Mouse (Mus musculus) hindbrain, embryonic 15.5 days (tissue): ENCODE results near the gene Herpud1. TPM values are rescaled to one million over a fixed set of nuclear protein-coding genes. Genes with fewer than 3 reads are reported as not detected.

Experiments used
- ATAC-seq: fragments of 200-750 bp; cut with Nextera tagmentation; 2 replicates; pipeline ENCODE4 v1.8.0; 2017; ENCODE audit warnings: low read depth, moderate number of reproducible peaks, moderate TSS enrichment; ENCODE audit not compliant: low FRiP score
- H3K27ac ChIP-seq: fragments of 300-500 bp; sonication (generic); replicated peaks from 2 replicates; pipeline ENCODE4 v1.5.1; 2015; ENCODE audit warnings: mild to moderate bottlenecking, inconsistent platforms
- H3K27me3 ChIP-seq: fragments of 300-500 bp; sonication (generic); 2 replicates; pipeline ENCODE4 v1.6.1; 2015; ENCODE audit warnings: control low read depth, inconsistent platforms
- H3K36me3 ChIP-seq: fragments of 300-500 bp; sonication (generic); 2 replicates; pipeline ENCODE4 v1.6.1; 2015; ENCODE audit warnings: control low read depth, inconsistent platforms
- H3K4me1 ChIP-seq: fragments of 300-500 bp; sonication (generic); replicated peaks from 2 replicates; pipeline ENCODE4 v1.6.1; 2015; ENCODE audit warnings: control low read depth, inconsistent platforms
- H3K4me2 ChIP-seq: fragments of 300-500 bp; sonication (generic); 2 replicates; pipeline ENCODE4 v1.6.1; 2015; ENCODE audit warnings: moderate library complexity, mild to moderate bottlenecking, inconsistent platforms
- H3K4me3 ChIP-seq: fragments of 300-500 bp; sonication (generic); 2 replicates; pipeline ENCODE4 v1.5.1; 2015; ENCODE audit warnings: mild to moderate bottlenecking, inconsistent platforms
- H3K9ac ChIP-seq: fragments of 300-500 bp; sonication (generic); 2 replicates; pipeline ENCODE4 v1.6.1; 2015; ENCODE audit warnings: inconsistent platforms
- H3K9me3 ChIP-seq: fragments of 300-500 bp; sonication (generic); 2 replicates; pipeline ENCODE4 v1.6.1; 2016; ENCODE audit warnings: control low read depth, inconsistent platforms
- WGBS: fragments of 180-500 bp; shearing (Covaris S2); methylation state at CpG from one replicate; pipeline ENCODE4 v1.1.7; 2015; 5-methylcytosine and 5-hydroxymethylcytosine counted together
- polyA plus RNA-seq: library from polyadenylated mRNA; unstranded; fragments of >200 nt; fragmentation: Nextera tagmentation; extraction: Ambion mirVana; gene quantifications from 2 replicates; pipeline ENCODE4 v1.2.1, GENCODE M21; 2015

Herpud1 gene
- polyA plus RNA-seq: 72.2 and 73.2 TPM in 2 replicates

GRCm38 (mm10) chr8:94386214-94387026 lies at the start of gene Herpud1:
Gene Herpud1 (plus strand): TSS chr8:94386438.
- under 1% methylated on average over 64 of the region's 65 CpGs for WGBS

GRCm38 (mm10) chr8:94337559-94337958 lies 48.7 kb upstream of the Herpud1 start:
- 89% methylated on average over 8 of the region's 8 CpGs for WGBS
- Histone ChIP-seq H3K27me3 (no peaks in the 10 kb centered on the region), H3K4me3 (no peak overlapping the region), H3K9ac (no peak overlapping the region), H3K9me3 (no peaks in the 10 kb centered on the region), H3K4me2 (no peak overlapping the region), H3K27ac (no peak overlapping the region), H3K36me3 (no peaks in the 10 kb centered on the region), H3K4me1 (no peaks in the 10 kb centered on the region)
- ATAC-seq: no peak

More at GRCm38 (mm10) chr8:94386214-94387026, at the start of gene Herpud1:
- Histone ChIP-seq H3K9me3 (no peaks in the 10 kb centered on the region), H3K27ac (peak within 1 kb of the TSS; percentile 94), H3K4me2 (peak within 1 kb of the TSS; percentile 80), H3K36me3 (peaks cover 22% of the 10 kb centered on the region), H3K27me3 (no peaks in the 10 kb centered on the region), H3K4me1 (peaks cover 22% of the 10 kb centered on the region), H3K4me3 (peak within 1 kb of the TSS; percentile 74), H3K9ac (peak within 1 kb of the TSS; percentile 81)
- peak; percentile 100 for ATAC-seq

GRCm38 (mm10) chr8:94340796-94341195 lies 45.4 kb upstream of the Herpud1 start:
- Histone ChIP-seq H3K9ac (no peak overlapping the region), H3K36me3 (no peaks in the 10 kb centered on the region), H3K9me3 (no peaks in the 10 kb centered on the region), H3K4me3 (no peak overlapping the region), H3K4me1 (no peaks in the 10 kb centered on the region), H3K4me2 (no peak overlapping the region), H3K27ac (no peak overlapping the region), H3K27me3 (no peaks in the 10 kb centered on the region)
- 83% methylated on average over 7 of the region's 7 CpGs for WGBS
- no peak for ATAC-seq

GRCm38 (mm10) chr8:94342691-94343090 lies 43.5 kb upstream of the Herpud1 start:
- Histone ChIP-seq H3K27ac (no peak overlapping the region), H3K9me3 (no peaks in the 10 kb centered on the region), H3K36me3 (no peaks in the 10 kb centered on the region), H3K9ac (no peak overlapping the region), H3K4me2 (no peak overlapping the region), H3K4me3 (no peak overlapping the region), H3K4me1 (no peaks in the 10 kb centered on the region), H3K27me3 (no peaks in the 10 kb centered on the region)
- 89% methylated on average over 10 of the region's 10 CpGs for WGBS
- ATAC-seq: no peak

- H3K27ac ChIP-seq: no peak overlapping the region
- H3K4me3 ChIP-seq: no peak overlapping the region
- H3K9me3 ChIP-seq: no peaks in the 10 kb centered on the region
- no peak overlapping the region for H3K4me2 ChIP-seq
- no peak overlapping the region for H3K9ac ChIP-seq
- H3K36me3 ChIP-seq: no peaks in the 10 kb centered on the region
- no peaks in the 10 kb centered on the region for H3K27me3 ChIP-seq
- WGBS: 7% methylated on average over 6 of the region's 6 CpGs
- H3K4me1 ChIP-seq: no peaks in the 10 kb centered on the region
- ATAC-seq: no peak
These were observed 42.9 kb upstream of the Herpud1 start for GRCm38 (mm10) chr8:94343290-94343689.

GRCm38 (mm10) chr8:94343778-94344320 lies 42.4 kb upstream of the Herpud1 start:
- Histone ChIP-seq H3K27ac (no peak overlapping the region), H3K36me3 (no peaks in the 10 kb centered on the region), H3K9ac (no peak overlapping the region), H3K4me2 (no peak overlapping the region), H3K27me3 (no peaks in the 10 kb centered on the region), H3K9me3 (no peaks in the 10 kb centered on the region), H3K4me1 (no peaks in the 10 kb centered on the region), H3K4me3 (no peak overlapping the region)
- 82% methylated on average over 11 of the region's 11 CpGs for WGBS
- no peak for ATAC-seq

- Histone ChIP-seq H3K27ac (no peak overlapping the region), H3K36me3 (no peaks in the 10 kb centered on the region), H3K4me1 (no peaks in the 10 kb centered on the region), H3K9ac (no peak overlapping the region), H3K27me3 (no peaks in the 10 kb centered on the region), H3K4me3 (no peak overlapping the region), H3K9me3 (no peaks in the 10 kb centered on the region), H3K4me2 (no peak overlapping the region)
- 91% methylated on average over 4 of the region's 4 CpGs for WGBS
- ATAC-seq: no peak
These were observed 40.6 kb upstream of the Herpud1 start for GRCm38 (mm10) chr8:94345657-94346056.

- Histone ChIP-seq H3K27me3 (no peaks in the 10 kb centered on the region), H3K9me3 (no peaks in the 10 kb centered on the region), H3K9ac (no peak overlapping the region), H3K27ac (no peak overlapping the region), H3K4me3 (no peak overlapping the region), H3K36me3 (no peaks in the 10 kb centered on the region), H3K4me2 (no peak overlapping the region), H3K4me1 (no peaks in the 10 kb centered on the region)
- ATAC-seq: no peak
- WGBS: 94% methylated on average over 13 of the region's 13 CpGs
These were observed 40.0 kb upstream of the Herpud1 start for GRCm38 (mm10) chr8:94346264-94346663.

GRCm38 (mm10) chr8:94348425-94348824 lies 37.8 kb upstream of the Herpud1 start:
- no peaks in the 10 kb centered on the region for H3K36me3 ChIP-seq
- no peak overlapping the region for H3K27ac ChIP-seq
- 62% methylated on average over 9 of the region's 9 CpGs for WGBS
- H3K27me3 ChIP-seq: no peaks in the 10 kb centered on the region
- H3K9me3 ChIP-seq: no peaks in the 10 kb centered on the region
- H3K9ac ChIP-seq: no peak overlapping the region
- no peak overlapping the region for H3K4me3 ChIP-seq
- no peaks in the 10 kb centered on the region for H3K4me1 ChIP-seq
- ATAC-seq: no peak
- no peak overlapping the region for H3K4me2 ChIP-seq

- H3K9me3 ChIP-seq: no peaks in the 10 kb centered on the region
- no peaks in the 10 kb centered on the region for H3K36me3 ChIP-seq
- no peaks in the 10 kb centered on the region for H3K27me3 ChIP-seq
- no peak overlapping the region for H3K4me3 ChIP-seq
- H3K4me1 ChIP-seq: no peaks in the 10 kb centered on the region
- ATAC-seq: no peak
- 93% methylated on average over 7 of the region's 7 CpGs for WGBS
- H3K4me2 ChIP-seq: no peak overlapping the region
- H3K9ac ChIP-seq: no peak overlapping the region
- no peak overlapping the region for H3K27ac ChIP-seq
These were observed 32.1 kb upstream of the Herpud1 start for GRCm38 (mm10) chr8:94354069-94354531.

- Histone ChIP-seq H3K27ac (no peak overlapping the region), H3K36me3 (no peaks in the 10 kb centered on the region), H3K4me2 (no peak overlapping the region), H3K9me3 (no peaks in the 10 kb centered on the region), H3K4me3 (no peak overlapping the region), H3K4me1 (no peaks in the 10 kb centered on the region), H3K9ac (no peak overlapping the region), H3K27me3 (no peaks in the 10 kb centered on the region)
- WGBS: 84% methylated on average over 4 of the region's 4 CpGs
- ATAC-seq: no peak
These were observed 31.7 kb upstream of the Herpud1 start for GRCm38 (mm10) chr8:94354571-94354970.

- Histone ChIP-seq H3K9me3 (no peaks in the 10 kb centered on the region), H3K36me3 (no peaks in the 10 kb centered on the region), H3K27ac (no peak overlapping the region), H3K9ac (no peak overlapping the region), H3K4me1 (no peaks in the 10 kb centered on the region), H3K4me2 (no peak overlapping the region), H3K4me3 (no peak overlapping the region), H3K27me3 (no peaks in the 10 kb centered on the region)
- WGBS: 88% methylated on average over 6 of the region's 6 CpGs
- ATAC-seq: no peak
These were observed 29.0 kb upstream of the Herpud1 start for GRCm38 (mm10) chr8:94357220-94357619.
